Mouse (Mus musculus) liver, postnatal 0 days (tissue): Measurements from ENCODE around the gene Smox. TPM values are rescaled to one million over a fixed set of nuclear protein-coding genes. Genes with fewer than 3 reads are reported as not detected.

Experiments
- ATAC-seq: fragments of 200-750 bp; cut with Nextera tagmentation; 2 replicates; pipeline ENCODE4 v1.8.0; 2017; ENCODE audit warnings: mild to moderate bottlenecking, moderate library complexity
- DNase-seq: peaks from one replicate; pipeline ENCODE4 v3.0.0-alpha.2; 2016
- H3K27ac ChIP-seq: fragments of 300-500 bp; sonication (generic); 2 replicates; pipeline ENCODE4 v1.5.1; 2014; ENCODE audit warnings: antibody characterized with exemption, moderate library complexity, mild to moderate bottlenecking, low read depth
- H3K27me3 ChIP-seq: fragments of 300-500 bp; sonication (generic); 2 replicates; pipeline ENCODE4 v1.6.1; 2014; ENCODE audit warnings: low read length, control low read depth, mixed read lengths; ENCODE audit not compliant: insufficient read depth
- H3K36me3 ChIP-seq: fragments of 300-500 bp; sonication (generic); replicated peaks from 2 replicates; pipeline ENCODE4 v1.6.1; 2014; ENCODE audit warnings: mild to moderate bottlenecking, control low read depth, low read length, moderate library complexity, mixed read lengths; ENCODE audit not compliant: insufficient read depth
- H3K4me1 ChIP-seq: fragments of 300-500 bp; sonication (generic); 2 replicates; pipeline ENCODE4 v1.6.1; 2014; ENCODE audit warnings: antibody characterized with exemption, mild to moderate bottlenecking, control low read depth; ENCODE audit not compliant: insufficient read depth
- H3K4me2 ChIP-seq: fragments of 300-500 bp; sonication (generic); 2 replicates; pipeline ENCODE4 v1.6.1; 2014; ENCODE audit warnings: low read depth, mild to moderate bottlenecking, low read length, moderate library complexity, mixed read lengths
- H3K4me3 ChIP-seq: fragments of 300-500 bp; sonication (generic); 2 replicates; pipeline ENCODE4 v1.5.1; 2014; ENCODE audit warnings: low read depth, low read length
- H3K9ac ChIP-seq: fragments of 300-500 bp; sonication (generic); replicated peaks from 2 replicates; pipeline ENCODE4 v1.6.1; 2014; ENCODE audit warnings: mild to moderate bottlenecking, moderate library complexity
- H3K9me3 ChIP-seq: fragments of 300-500 bp; sonication (generic); 2 replicates; pipeline ENCODE4 v1.6.1; 2016; ENCODE audit warnings: mild to moderate bottlenecking, control low read depth, low read length, mixed read lengths
- CTCF ChIP-seq: sonication (generic); IDR thresholded peaks from 2 replicates; pipeline ENCODE4 v1.5.1; 2016; ENCODE audit warnings: antibody characterized with exemption, low read depth
- EP300 ChIP-seq: IDR thresholded peaks from 2 replicates; pipeline ENCODE4 v1.6.1; 2016; ENCODE audit warnings: antibody characterized with exemption, low read depth, mild to moderate bottlenecking
- WGBS: fragments of 180-500 bp; shearing (Covaris S2); extraction: QIAGEN DNeasy Blood & Tissue Kit; methylation state at CpG from one replicate; pipeline ENCODE4 v1.1.7; 2014; ENCODE audit not compliant: insufficient replicate concordance; 5-methylcytosine and 5-hydroxymethylcytosine counted together
- polyA plus RNA-seq: library from polyadenylated mRNA; unstranded; fragments of >200 nt; fragmentation: Nextera tagmentation; extraction: Ambion mirVana; gene quantifications from 2 replicates; pipeline ENCODE4 v1.2.1, GENCODE M21; 2015

Smox gene
- polyA plus RNA-seq, 1 experiment from 2014 or later = 56.7 TPM

DNA sequence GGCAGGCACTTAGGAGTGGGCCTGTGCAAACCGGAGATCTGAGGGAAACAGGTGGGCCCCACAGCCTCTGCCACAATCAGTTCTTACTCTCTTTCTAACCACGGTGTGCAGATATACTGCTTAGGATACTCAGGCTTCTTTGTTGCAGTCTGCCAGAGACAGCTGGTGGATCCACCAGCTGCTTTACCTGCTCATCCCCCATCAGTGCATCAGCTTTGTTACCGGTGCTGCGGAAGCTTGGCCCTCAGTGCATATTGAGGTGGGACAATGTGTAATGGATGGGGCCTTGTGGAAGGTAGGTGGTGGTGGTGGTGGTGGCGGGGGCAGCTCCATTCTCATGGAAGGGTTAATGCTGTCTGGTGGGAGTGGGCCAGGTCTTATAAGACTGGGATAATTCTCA lies 57.8 kb downstream of the Smox start:
- no peaks in the 10 kb centered on the region for H3K9me3 ChIP-seq
- peaks cover 42% of the 10 kb centered on the region for H3K27me3 ChIP-seq
- WGBS = 68% methylated on average over 5 of the region's 5 CpGs
- H3K36me3 ChIP-seq = no peaks in the 10 kb centered on the region
- DNase-seq = no peak
- H3K9ac ChIP-seq = no peak overlapping the region
- peaks cover 3% of the 10 kb centered on the region for H3K4me1 ChIP-seq
- H3K4me2 ChIP-seq = no peak overlapping the region
- H3K27ac ChIP-seq = no peak overlapping the region
- TF ChIP-seq EP300 (no peak), CTCF (no peak)
- no peak overlapping the region for H3K4me3 ChIP-seq
- no peak for ATAC-seq

DNA sequence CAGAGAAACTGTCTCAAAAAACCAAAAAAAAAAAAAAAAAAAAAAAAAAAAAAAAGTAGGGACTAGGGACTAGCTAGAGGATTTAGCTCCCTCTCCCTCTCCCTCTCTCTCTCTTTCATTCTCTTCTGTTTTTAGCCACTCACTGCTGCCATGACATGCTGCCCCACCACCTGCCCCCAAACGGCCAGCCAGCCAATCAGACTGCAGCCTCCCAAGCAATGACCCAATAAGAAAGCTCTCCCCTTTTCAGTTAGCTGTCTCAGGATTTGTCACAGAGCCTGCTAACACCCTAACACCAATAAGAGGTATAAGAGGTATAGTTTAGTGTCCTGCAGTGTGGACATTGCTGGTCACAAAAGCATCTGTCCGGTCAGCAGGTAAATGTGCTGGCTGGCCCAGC lies 59.2 kb downstream of the Smox start:
- Histone ChIP-seq H3K4me2 (no peak overlapping the region), H3K9ac (no peak overlapping the region), H3K4me3 (no peak overlapping the region), H3K36me3 (no peaks in the 10 kb centered on the region), H3K27ac (no peak overlapping the region), H3K9me3 (no peaks in the 10 kb centered on the region), H3K27me3 (peaks cover 42% of the 10 kb centered on the region), H3K4me1 (peaks cover 3% of the 10 kb centered on the region)
- TF ChIP-seq CTCF (no peak), EP300 (no peak)
- ATAC-seq (no peak), DNase-seq (no peak)
- WGBS = 50% methylated on average over 2 of the region's 2 CpGs

DNA sequence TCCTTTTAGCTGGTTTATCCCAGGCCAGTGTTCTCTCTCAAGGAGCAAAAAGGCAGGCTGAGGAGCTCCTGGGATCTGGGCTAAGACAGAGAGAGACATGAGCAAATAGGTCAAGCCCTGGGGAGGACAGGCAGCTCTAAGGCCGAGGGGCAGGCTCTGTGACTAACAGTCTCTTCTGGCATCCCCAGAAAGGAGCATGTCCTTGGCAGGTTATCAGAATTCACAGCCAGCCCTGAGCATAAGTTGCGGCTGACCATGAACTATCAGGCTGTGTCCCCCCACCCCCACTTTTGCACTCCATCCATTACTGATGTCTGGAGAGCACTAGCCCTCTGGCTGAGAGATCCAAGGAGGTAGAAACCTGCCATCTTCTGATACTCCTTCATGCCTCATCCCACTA lies 59.6 kb downstream of the Smox start:
- H3K27me3 ChIP-seq = peaks cover 38% of the 10 kb centered on the region
- DNase-seq = no peak
- TF ChIP-seq EP300 = no peak
- no peaks in the 10 kb centered on the region for H3K36me3 ChIP-seq
- H3K4me1 ChIP-seq = peaks cover 1% of the 10 kb centered on the region
- no peak for ATAC-seq
- H3K9me3 ChIP-seq = no peaks in the 10 kb centered on the region
- no peak overlapping the region for H3K9ac ChIP-seq
- H3K4me3 ChIP-seq = no peak overlapping the region
- no peak overlapping the region for H3K27ac ChIP-seq
- no peak overlapping the region for H3K4me2 ChIP-seq
- WGBS = 49% methylated on average over 2 of the region's 2 CpGs

DNA sequence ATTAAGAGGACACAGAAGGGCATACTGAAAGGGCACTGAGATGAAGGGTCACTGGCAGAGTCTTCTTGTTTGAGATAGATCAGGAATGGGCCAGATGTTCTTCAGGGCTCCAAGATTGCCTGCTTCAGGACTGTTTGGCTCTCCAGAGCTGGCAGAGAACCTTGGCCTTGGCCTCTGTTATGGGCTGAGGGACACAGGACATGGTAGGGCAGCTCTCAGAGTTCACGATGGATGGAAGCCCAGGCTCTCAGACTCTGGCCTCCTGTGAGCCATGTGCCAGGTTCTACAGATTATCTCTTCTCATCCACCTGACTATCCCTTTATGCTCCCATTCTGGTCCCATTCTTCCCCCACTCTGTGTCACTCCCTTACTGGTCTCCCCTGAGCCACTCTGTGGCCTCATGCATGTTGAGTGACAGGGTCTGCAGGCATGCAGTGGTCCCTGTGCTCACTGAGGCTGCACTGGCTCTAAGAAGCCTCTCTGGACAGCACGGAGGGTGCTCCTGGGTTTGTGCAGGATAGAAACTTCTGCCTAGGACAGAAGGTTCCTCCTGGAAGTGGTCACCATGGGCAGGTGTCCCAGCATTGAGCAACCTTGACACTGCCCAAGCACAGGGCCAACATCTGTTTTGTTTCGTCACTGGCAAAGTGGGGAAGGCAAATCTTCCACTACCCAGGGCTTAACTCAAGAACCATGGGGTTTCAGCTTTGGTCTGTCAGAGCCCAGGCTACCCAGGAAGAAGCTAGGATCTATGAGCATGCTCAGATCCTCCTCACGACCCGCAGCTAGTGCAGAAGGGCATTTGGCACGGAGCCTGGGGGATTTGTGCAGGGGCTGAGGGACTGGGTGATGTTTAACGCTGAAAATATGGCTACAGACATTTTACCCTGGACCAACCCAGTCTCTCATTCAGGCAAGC lies 60.7 kb downstream of the Smox start:
- ATAC-seq = no peak
- H3K27ac ChIP-seq = no peak overlapping the region
- H3K36me3 ChIP-seq = no peaks in the 10 kb centered on the region
- H3K27me3 ChIP-seq = peaks cover 30% of the 10 kb centered on the region
- H3K4me2 ChIP-seq = no peak overlapping the region
- no peak for DNase-seq
- no peaks in the 10 kb centered on the region for H3K4me1 ChIP-seq
- H3K4me3 ChIP-seq = no peak overlapping the region
- no peak overlapping the region for H3K9ac ChIP-seq
- 51% methylated on average over 7 of the region's 7 CpGs for WGBS
- no peaks in the 10 kb centered on the region for H3K9me3 ChIP-seq
- TF ChIP-seq CTCF (no peak), EP300 (no peak)

DNA sequence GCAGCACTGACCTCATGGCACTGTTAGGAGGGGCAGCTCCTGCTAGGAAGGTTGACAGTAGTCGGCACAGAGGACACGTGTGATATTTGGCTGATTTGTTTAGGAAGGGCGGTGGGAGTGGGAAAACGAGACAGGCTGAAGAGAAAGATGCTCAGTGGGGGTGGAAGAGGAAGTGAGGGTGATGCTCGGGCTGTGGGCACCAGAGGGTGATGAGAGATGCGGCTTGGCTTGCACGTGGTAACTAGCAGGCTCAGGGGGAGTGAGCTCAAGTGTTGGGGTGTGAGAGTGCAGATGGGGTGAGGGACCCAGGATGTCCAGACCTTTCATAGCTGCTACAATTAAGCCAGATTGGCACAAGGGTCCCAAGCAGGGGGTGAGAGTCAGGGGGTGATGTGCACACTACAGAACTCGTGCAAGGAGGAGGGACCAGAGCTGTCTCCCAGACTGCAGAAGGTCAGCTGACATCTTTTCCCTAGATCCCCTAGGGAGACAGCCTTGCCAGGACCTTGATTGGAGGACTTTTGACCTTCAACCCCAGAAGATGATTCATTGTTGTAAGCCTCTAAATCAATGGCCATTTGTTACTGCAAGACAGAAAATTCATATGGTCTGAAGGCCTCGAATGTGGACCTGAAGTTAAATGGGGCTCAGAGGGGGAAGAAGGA lies 61.6 kb downstream of the Smox start:
- Histone ChIP-seq H3K36me3 (no peaks in the 10 kb centered on the region), H3K27me3 (peaks cover 27% of the 10 kb centered on the region), H3K4me1 (no peaks in the 10 kb centered on the region), H3K9me3 (no peaks in the 10 kb centered on the region), H3K27ac (no peak overlapping the region), H3K9ac (no peak overlapping the region), H3K4me2 (no peak overlapping the region), H3K4me3 (no peak overlapping the region)
- DNase-seq = no peak
- no peak for TF ChIP-seq CTCF
- no peak for TF ChIP-seq EP300
- WGBS = 18% methylated on average over 9 of the region's 9 CpGs
- no peak for ATAC-seq

DNA sequence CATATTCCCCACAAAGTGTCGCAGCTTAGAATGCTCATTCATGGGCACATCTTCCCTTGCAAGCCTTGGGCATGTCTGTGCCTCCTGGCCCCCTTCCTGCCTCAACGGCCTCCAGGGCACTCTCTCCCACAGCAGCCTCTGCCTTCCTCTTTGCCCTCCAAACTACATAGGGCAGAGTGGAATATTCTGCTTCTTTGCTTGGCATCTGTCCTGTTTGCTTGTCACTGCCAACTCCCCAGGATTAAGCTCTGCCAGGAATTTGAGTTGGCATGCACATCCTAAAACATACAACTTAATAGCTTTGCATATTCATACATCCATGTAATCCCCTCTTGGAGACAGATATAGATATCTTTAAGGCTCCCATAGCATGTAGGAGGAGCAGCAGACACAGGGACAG lies 66.6 kb downstream of the Smox start:
- no peak for TF ChIP-seq EP300
- no peak for TF ChIP-seq CTCF
- Histone ChIP-seq H3K36me3 (no peaks in the 10 kb centered on the region), H3K27me3 (peaks cover 46% of the 10 kb centered on the region), H3K4me3 (no peak overlapping the region), H3K9ac (no peak overlapping the region), H3K9me3 (no peaks in the 10 kb centered on the region), H3K4me1 (no peaks in the 10 kb centered on the region), H3K4me2 (no peak overlapping the region), H3K27ac (no peak overlapping the region)
- DNase-seq (no peak), ATAC-seq (no peak)
- WGBS = 62% methylated on average over 2 of the region's 2 CpGs
